Mouse (Mus musculus) testis, adult 2 months (tissue): ENCODE data around the gene Hcn2.

Experiments
- CTCF ChIP-seq: fragments of 200-500 bp; IDR thresholded peaks from 2 replicates; pipeline ENCODE4 v1.5.1; 2012; ENCODE audit warnings: low read depth, mild to moderate bottlenecking, inconsistent platforms, low read length, moderate library complexity; ENCODE audit not compliant: control insufficient read depth, insufficient read depth, insufficient replicate concordance
- POLR2A ChIP-seq: fragments of 200-500 bp; IDR thresholded peaks from 2 replicates; pipeline ENCODE4 v1.6.1; 2012; ENCODE audit warnings: low read depth, mild to moderate bottlenecking, inconsistent platforms, low read length, moderate library complexity; ENCODE audit not compliant: control insufficient read depth

- no peak for TF ChIP-seq POLR2A
- no peak for TF ChIP-seq CTCF
Observed at GRCm38 (mm10) chr10:79700676-79701075, 15.8 kb upstream of the Hcn2 start.
